Mouse (Mus musculus) megakaryocyte, embryonic 14.5 days (primary cell): Measurements from ENCODE around the gene Mob3b.

Experiments used
- FLI1 ChIP-seq: IDR thresholded peaks from 2 replicates; pipeline ENCODE4 v1.6.1; 2012; ENCODE audit warnings: low read length, inconsistent platforms, mixed read lengths
- GATA1 ChIP-seq: IDR thresholded peaks from 3 replicates; pipeline ENCODE4 v1.6.1; 2012; ENCODE audit warnings: mixed read lengths, low read length, inconsistent platforms, borderline replicate concordance

DNA sequence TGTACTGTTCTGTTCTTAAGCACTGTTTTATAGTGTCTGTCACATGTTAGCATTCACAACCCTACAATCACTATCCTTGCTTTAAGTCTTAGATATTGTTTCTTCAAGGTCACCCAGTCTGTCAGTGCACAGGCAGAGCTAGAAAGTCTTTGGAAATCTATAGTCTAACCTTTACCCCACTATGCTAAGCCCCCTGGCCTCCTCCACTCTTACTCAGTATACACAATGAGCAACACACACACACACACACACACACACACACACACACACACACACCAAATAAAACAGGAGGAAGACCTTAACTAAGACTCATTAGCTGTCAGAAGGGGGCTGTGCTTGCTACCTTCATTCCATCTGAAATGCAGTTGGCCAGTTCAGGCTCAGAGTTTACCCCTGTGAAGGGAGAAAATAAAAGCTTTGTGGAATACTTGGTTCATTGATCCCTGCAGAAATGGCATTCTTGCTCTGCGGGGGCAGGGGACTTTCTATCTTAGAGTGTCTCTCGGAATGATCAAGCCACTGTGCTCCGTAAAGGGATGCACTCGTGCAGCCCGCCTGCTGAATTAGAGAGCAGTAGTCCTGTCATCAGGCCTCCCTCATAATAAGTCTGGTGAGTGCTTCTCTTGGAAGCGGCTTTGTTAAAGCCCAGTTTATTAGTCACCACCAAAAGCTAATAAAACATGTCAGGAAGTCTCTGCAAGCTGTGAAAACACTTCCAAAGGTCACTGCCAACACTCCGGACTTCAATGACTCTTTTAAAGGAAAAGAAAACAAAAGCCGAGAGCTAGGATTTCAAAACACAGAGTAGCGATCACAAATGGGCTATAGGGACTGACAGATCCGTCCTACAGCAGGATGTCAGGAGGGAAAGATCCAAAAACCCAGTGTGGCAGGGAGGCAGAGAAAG is 144.6 kb downstream of the Mob3b start:
- TF ChIP-seq FLI1 (no peak), GATA1 (no peak)
